Mouse (Mus musculus) kidney, adult 2 months (tissue): ENCODE measurements at regions not wholly inside any gene's neighbourhood (a gene's known extent, or its start where the extent isn't known, plus 50 kb on each side); places are given as distances from the start of the nearest gene placed in this dataset.

ENCODE experiments used
- CTCF ChIP-seq: fragments of 200-500 bp; conservative IDR thresholded peaks from 2 replicates; pipeline ENCODE4 v1.5.1; 2011; ENCODE audit warnings: low read depth, mild to moderate bottlenecking, control low read depth, low read length, moderate library complexity, mixed read lengths; ENCODE audit not compliant: insufficient read depth, insufficient read length
- POLR2A ChIP-seq: fragments of 200-500 bp; IDR thresholded peaks from one replicate; pipeline ENCODE4 v1.6.1; 2011; ENCODE audit warnings: low read depth, low read length, control low read depth

- TF ChIP-seq CTCF: no peak
- TF ChIP-seq POLR2A: no peak
Measured at GRCm38 (mm10) chr4:95249031-95249430, 197.0 kb upstream of the Jun start.
